Mouse (Mus musculus): ENCODE measurements around the gene Tefm. TPM values are rescaled to one million over a fixed set of nuclear protein-coding genes. Genes with fewer than 3 reads are reported as not detected.

Gene Tefm
- polyA plus RNA-seq, 1 experiment from 2014 or later = 21.6 TPM

- H3K4me3 ChIP-seq (ENCODE audit: low read depth, low read length) = peak overlapping the region; percentile 83
- H3K4me2 ChIP-seq (ENCODE audit: low read depth, low read length) = peak overlapping the region; percentile 63
- H3K27me3 ChIP-seq (replicated peaks; ENCODE audit: control insufficient read depth, insufficient read depth, low read length) = no peaks in the 10 kb centered on the region
- no peaks in the 10 kb centered on the region for H3K9me3 ChIP-seq (ENCODE audit: control insufficient read depth, low read length)
- H3K4me1 ChIP-seq (ENCODE audit: control insufficient read depth, insufficient read depth, low read length) = 0 out of 2 replicates have a peak, but pooled peaks cover 5% of the 10 kb centered on the region
- peaks cover 8% of the 10 kb centered on the region for H3K36me3 ChIP-seq (ENCODE audit: control insufficient read depth, insufficient read depth, low read length)
- no peak overlapping the region for H3K27ac ChIP-seq (replicated peaks; ENCODE audit: low read depth, low read length)
- WGBS = 69% methylated on average over 3 of the region's 3 CpGs
- DNase-seq (ENCODE audit: low spot score) (no peak), ATAC-seq (ENCODE audit: low read depth) (no peak)
- peak overlapping the region; percentile 95 for H3K9ac ChIP-seq (ENCODE audit: low read depth, low read length)
Observed at GRCm38 (mm10) chr11:80090555-80091164, 51.3 kb downstream of the Tefm start.

- WGBS = under 1% methylated on average over 14 of the region's 14 CpGs
- Histone ChIP-seq H3K36me3 (ENCODE audit: control insufficient read depth, insufficient read depth, low read length) (no peaks in the 10 kb centered on the region), H3K4me2 (ENCODE audit: low read depth, low read length) (peak overlapping the region; percentile 63), H3K9me3 (ENCODE audit: control insufficient read depth, low read length) (no peaks in the 10 kb centered on the region), H3K9ac (ENCODE audit: low read depth, low read length) (peak overlapping the region; percentile 95), H3K27me3 (replicated peaks; ENCODE audit: control insufficient read depth, insufficient read depth, low read length) (no peaks in the 10 kb centered on the region), H3K4me3 (ENCODE audit: low read depth, low read length) (peak overlapping the region; percentile 83), H3K4me1 (ENCODE audit: control insufficient read depth, insufficient read depth, low read length) (0 out of 2 replicates have a peak, but pooled peaks cover 5% of the 10 kb centered on the region), H3K27ac (replicated peaks; ENCODE audit: low read depth, low read length) (peak overlapping the region; percentile 61)
- no peak for DNase-seq (ENCODE audit: low spot score)
- no peak; the same call in 1 of the 2 replicates for ATAC-seq (ENCODE audit: low read depth)
Observed at GRCm38 (mm10) chr11:80089817-80090214, 52.2 kb downstream of the Tefm start.

DNA sequence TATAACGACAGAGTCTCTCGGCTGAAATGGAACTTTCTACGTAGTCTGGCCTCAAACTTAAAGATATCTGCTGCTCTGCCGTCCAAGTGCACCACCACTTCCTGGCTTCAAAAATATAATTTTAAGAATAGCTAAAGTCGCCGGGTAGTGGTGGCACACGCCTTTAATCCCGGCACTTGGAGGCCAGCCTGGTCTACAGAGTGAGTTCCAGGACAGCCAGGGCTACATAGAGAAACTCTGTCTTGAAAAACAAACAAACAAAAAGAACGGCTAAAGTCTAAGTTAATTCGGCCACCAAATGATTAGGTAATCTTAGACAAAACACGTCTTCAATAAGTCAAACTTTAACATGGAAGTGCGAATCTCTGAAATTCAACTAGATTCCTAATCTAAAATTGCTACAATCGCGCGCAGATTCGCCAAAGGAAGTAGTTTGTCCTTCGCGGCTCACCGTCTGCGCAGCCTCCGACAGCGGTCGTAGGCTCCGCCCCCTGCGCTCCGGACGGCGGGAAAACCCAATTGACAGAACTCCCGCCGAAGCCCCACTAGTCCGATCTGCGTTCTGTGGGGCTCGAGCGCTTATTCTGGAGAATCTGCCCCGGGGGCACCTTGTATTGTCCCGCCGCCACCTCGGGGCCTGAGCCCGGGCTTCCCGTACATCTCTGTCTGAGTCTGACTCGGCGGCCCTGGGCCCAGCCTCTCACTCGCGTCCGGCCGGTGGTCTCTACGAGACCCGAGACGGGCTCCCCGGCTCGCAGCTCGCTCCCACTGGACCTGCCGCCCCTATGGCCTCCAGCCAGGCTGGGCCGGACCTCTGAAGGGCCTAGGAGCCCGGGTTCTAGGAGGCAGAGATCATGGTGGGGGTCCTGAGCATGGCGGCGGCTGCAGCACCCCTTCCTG, 52.8 kb downstream of the Tefm start, which contains the start of gene Atad5:
TSS of gene Atad5 (plus strand) at position 484 of the 900 bp plus-strand sequence.
- no peaks in the 10 kb centered on the region for H3K36me3 ChIP-seq (ENCODE audit: control insufficient read depth, insufficient read depth, low read length)
- no peaks in the 10 kb centered on the region for H3K9me3 ChIP-seq (ENCODE audit: control insufficient read depth, low read length)
- peak within 1 kb of the TSS; percentile 95 for H3K9ac ChIP-seq (ENCODE audit: low read depth, low read length)
- peak within 1 kb of the TSS; percentile 63 for H3K4me2 ChIP-seq (ENCODE audit: low read depth, low read length)
- peak within 1 kb of the TSS; percentile 61 for H3K27ac ChIP-seq (replicated peaks; ENCODE audit: low read depth, low read length)
- WGBS = 6% methylated on average over 48 of the region's 57 CpGs
- peak; percentile 93 for DNase-seq (ENCODE audit: low spot score)
- 0 out of 2 replicates have a peak, but pooled peaks cover 5% of the 10 kb centered on the region for H3K4me1 ChIP-seq (ENCODE audit: control insufficient read depth, insufficient read depth, low read length)
- peak within 1 kb of the TSS; percentile 83 for H3K4me3 ChIP-seq (ENCODE audit: low read depth, low read length)
- H3K27me3 ChIP-seq (replicated peaks; ENCODE audit: control insufficient read depth, insufficient read depth, low read length) = no peaks in the 10 kb centered on the region
- peak; percentile 84; the same call in 1 of the 2 replicates for ATAC-seq (ENCODE audit: low read depth)

- Histone ChIP-seq H3K4me1 (ENCODE audit: control insufficient read depth, insufficient read depth, low read length) (0 out of 2 replicates have a peak, but pooled peaks cover 5% of the 10 kb centered on the region), H3K4me3 (ENCODE audit: low read depth, low read length) (no peak overlapping the region), H3K9me3 (ENCODE audit: control insufficient read depth, low read length) (no peaks in the 10 kb centered on the region), H3K36me3 (ENCODE audit: control insufficient read depth, insufficient read depth, low read length) (no peaks in the 10 kb centered on the region), H3K27ac (replicated peaks; ENCODE audit: low read depth, low read length) (no peak overlapping the region), H3K27me3 (replicated peaks; ENCODE audit: control insufficient read depth, insufficient read depth, low read length) (no peaks in the 10 kb centered on the region), H3K4me2 (ENCODE audit: low read depth, low read length) (no peak overlapping the region), H3K9ac (ENCODE audit: low read depth, low read length) (no peak overlapping the region)
- DNase-seq (ENCODE audit: low spot score) (peak; percentile 84), ATAC-seq (ENCODE audit: low read depth) (peak; percentile 73)
- 5% methylated on average over 5 of the region's 5 CpGs for WGBS
Observed at GRCm38 (mm10) chr11:80086844-80087243, 55.1 kb downstream of the Tefm start.

Other genes starting within 250 kb of the Tefm start
- gene Utp6, start 179.8 kb downstream of the Tefm start, polyA plus RNA-seq (2014; fragmentation: Nextera tagmentation; extraction: Ambion mirVana) = 46.9 and 57.3 TPM in 2 replicates
- 19.0 and 20.6 TPM in 2 replicates for gene Suz12, start 149.1 kb downstream of the Tefm start, polyA plus RNA-seq (2014; fragmentation: Nextera tagmentation; extraction: Ambion mirVana)
- gene Crlf3, start 61.2 kb downstream of the Tefm start, polyA plus RNA-seq (2014; fragmentation: Nextera tagmentation; extraction: Ambion mirVana) = 39.5 and 40.9 TPM in 2 replicates
- 9.4 and 11.2 TPM in 2 replicates for gene Atad5, start 52.8 kb downstream of the Tefm start, polyA plus RNA-seq (2014; fragmentation: Nextera tagmentation; extraction: Ambion mirVana)
- gene Adap2, start 11.9 kb upstream of the Tefm start, polyA plus RNA-seq (2014; fragmentation: Nextera tagmentation; extraction: Ambion mirVana) = 2.2 and 2.7 TPM in 2 replicates
- 6.7 and 8.3 TPM in 2 replicates for gene Rnf135, start 41.7 kb upstream of the Tefm start, polyA plus RNA-seq (2014; fragmentation: Nextera tagmentation; extraction: Ambion mirVana)
- 58.8 and 60.9 TPM in 2 replicates for gene Rhot1, start 66.8 kb upstream of the Tefm start, polyA plus RNA-seq (2014; fragmentation: Nextera tagmentation; extraction: Ambion mirVana)
- gene Rhbdl3, start 158.7 kb upstream of the Tefm start, polyA plus RNA-seq (2014; fragmentation: Nextera tagmentation; extraction: Ambion mirVana) = 4.1 and 5.0 TPM in 2 replicates
- gene 5730455P16Rik, start 235.9 kb upstream of the Tefm start, polyA plus RNA-seq (2014; fragmentation: Nextera tagmentation; extraction: Ambion mirVana) = 20.8 and 26.7 TPM in 2 replicates
- 214 and 225 TPM in 2 replicates for gene Zfp207, start 241.1 kb upstream of the Tefm start, polyA plus RNA-seq (2014; fragmentation: Nextera tagmentation; extraction: Ambion mirVana)

Measured in embryonic facial prominence, embryonic 14.5 days (tissue).